Mouse (Mus musculus): Measurements from ENCODE around the gene Zdhhc18.
"Not testable (repeated sequence)": the region's sequence is repeated elsewhere in the genome, so short reads cannot be mapped to it uniquely, and the experiment has no call there.

The Zdhhc18 gene

GRCm38 (mm10) chr4:133662945-133663344 is 13.0 kb upstream of the Zdhhc18 start:
- DNase-seq (ENCODE audit: low spot score) = no peak

- no peak for DNase-seq (ENCODE audit: low spot score)
These were observed 12.5 kb upstream of the Zdhhc18 start for GRCm38 (mm10) chr4:133662421-133662820.

- DNase-seq (ENCODE audit: low spot score) = no peak
These were observed 10.5 kb upstream of the Zdhhc18 start for GRCm38 (mm10) chr4:133660193-133661155.

- no peak for DNase-seq (ENCODE audit: low spot score)
These were observed 9.7 kb upstream of the Zdhhc18 start for GRCm38 (mm10) chr4:133659497-133660192.

GRCm38 (mm10) chr4:133658729-133659128 is 8.8 kb upstream of the Zdhhc18 start:
- DNase-seq (ENCODE audit: low spot score) = no peak

GRCm38 (mm10) chr4:133657829-133658458 is 8.0 kb upstream of the Zdhhc18 start:
- DNase-seq (ENCODE audit: low spot score) = no peak

- DNase-seq (ENCODE audit: low spot score) = no peak
These were observed 7.0 kb upstream of the Zdhhc18 start for GRCm38 (mm10) chr4:133656997-133657396.

GRCm38 (mm10) chr4:133656294-133656693 is 6.3 kb upstream of the Zdhhc18 start:
- no peak for DNase-seq (ENCODE audit: low spot score)

GRCm38 (mm10) chr4:133654070-133654469 is 4.1 kb upstream of the Zdhhc18 start:
- DNase-seq (ENCODE audit: low spot score) = not testable (repeated sequence)

- no peak for DNase-seq (ENCODE audit: low spot score)
These were observed 2.8 kb upstream of the Zdhhc18 start for GRCm38 (mm10) chr4:133652746-133653145.

GRCm38 (mm10) chr4:133651986-133652385 is 2.0 kb upstream of the Zdhhc18 start:
- no peak for DNase-seq (ENCODE audit: low spot score)

GRCm38 (mm10) chr4:133651445-133651844 is 1.5 kb upstream of the Zdhhc18 start:
- DNase-seq (ENCODE audit: low spot score) = no peak

GRCm38 (mm10) chr4:133649464-133649863 is 490 bp downstream of the Zdhhc18 start:
- not testable (repeated sequence) for DNase-seq (ENCODE audit: low spot score)

- DNase-seq (ENCODE audit: low spot score) = no peak
These were observed 4.3 kb downstream of the Zdhhc18 start for GRCm38 (mm10) chr4:133645680-133646079.

- no peak for DNase-seq (ENCODE audit: low spot score)
These were observed 4.8 kb downstream of the Zdhhc18 start for GRCm38 (mm10) chr4:133645195-133645594.

- DNase-seq (ENCODE audit: low spot score) = no peak
These were observed 15.9 kb downstream of the Zdhhc18 start for GRCm38 (mm10) chr4:133634043-133634410.

GRCm38 (mm10) chr4:133633332-133634042 is 16.5 kb downstream of the Zdhhc18 start:
- peak; percentile 86 for DNase-seq (ENCODE audit: low spot score)

- no peak for DNase-seq (ENCODE audit: low spot score)
These were observed 17.2 kb downstream of the Zdhhc18 start for GRCm38 (mm10) chr4:133632483-133633327.

GRCm38 (mm10) chr4:133631769-133632411 is 18.1 kb downstream of the Zdhhc18 start:
- DNase-seq (ENCODE audit: low spot score) = peak; percentile 22

- no peak for DNase-seq (ENCODE audit: low spot score)
These were observed 18.7 kb downstream of the Zdhhc18 start for GRCm38 (mm10) chr4:133631071-133631768.
